Mouse (Mus musculus) myocyte (in vitro differentiated cells): ENCODE data around the gene Cluh. TPM values are rescaled to one million over a fixed set of nuclear protein-coding genes. Genes with fewer than 3 reads are reported as not detected.

Experiments
- H3K27me3 ChIP-seq: one replicate; pipeline ENCODE4 v1.6.1; 2011; ENCODE audit not compliant: control insufficient read depth, insufficient read depth, insufficient read length
- H3K36me3 ChIP-seq: one replicate; pipeline ENCODE4 v1.6.1; 2011; ENCODE audit not compliant: control insufficient read depth, insufficient read depth
- H3K4me2 ChIP-seq: one replicate; pipeline ENCODE4 v1.6.1; 2011; ENCODE audit warnings: low read depth, control low read depth
- H3K4me3 ChIP-seq: one replicate; pipeline ENCODE4 v1.5.1; 2011; ENCODE audit warnings: mild to moderate bottlenecking, control low read depth, moderate library complexity
- H3K79me2 ChIP-seq: one replicate; pipeline ENCODE4 v1.6.1; 2011; ENCODE audit not compliant: control insufficient read depth, insufficient read depth
- H3ac ChIP-seq: one replicate; pipeline ENCODE4 v1.6.1; 2011; ENCODE audit not compliant: control insufficient read depth, insufficient read length
- CEBPB ChIP-seq: IDR thresholded peaks from 2 replicates; pipeline ENCODE4 v1.6.1; 2011; ENCODE audit warnings: mild to moderate bottlenecking, moderate library complexity; ENCODE audit not compliant: poor library complexity, insufficient read depth, severe bottlenecking
- E2F4 ChIP-seq: IDR thresholded peaks from one replicate; pipeline ENCODE4 v1.6.1; 2011; ENCODE audit warnings: mild to moderate bottlenecking, control low read depth, moderate library complexity; ENCODE audit not compliant: insufficient read depth
- MAX ChIP-seq: IDR thresholded peaks from one replicate; pipeline ENCODE4 v1.6.1; 2011; ENCODE audit warnings: low read depth, mild to moderate bottlenecking, control low read depth
- MYOD1 ChIP-seq, 3 experiments: IDR thresholded peaks; one replicate each; pipeline ENCODE4 v1.6.1; 2011; ENCODE audit warnings: control low read depth in 2 of 3, low read depth in 2 of 3, mild to moderate bottlenecking in 2 of 3, moderate library complexity in 1 of 3; ENCODE audit not compliant: insufficient read length in 2 of 3, control insufficient read depth in 1 of 3
- MYOG ChIP-seq, 3 experiments: IDR thresholded peaks; one replicate each; pipeline ENCODE4 v1.6.1; 2011; ENCODE audit warnings: control low read depth in 2 of 3, low read depth in 2 of 3, mild to moderate bottlenecking in 2 of 3; ENCODE audit not compliant: insufficient read length in 2 of 3, control insufficient read depth in 1 of 3, insufficient read depth in 1 of 3
- POLR2A ChIP-seq: IDR thresholded peaks from one replicate; pipeline ENCODE4 v1.6.1; 2011; ENCODE audit warnings: low read depth, mild to moderate bottlenecking, control low read depth, moderate library complexity; ENCODE audit not compliant: insufficient read length
- POLR2AphosphoS2 ChIP-seq: IDR thresholded peaks from one replicate; pipeline ENCODE4 v1.6.1; 2011; ENCODE audit warnings: low read depth, control low read depth; ENCODE audit not compliant: insufficient read length
- REST ChIP-seq: IDR thresholded peaks from one replicate; pipeline ENCODE4 v1.6.1; 2011; ENCODE audit warnings: mild to moderate bottlenecking, control low read depth, moderate library complexity; ENCODE audit not compliant: insufficient read depth, insufficient read length
- SRF ChIP-seq: IDR thresholded peaks from one replicate; pipeline ENCODE4 v1.6.1; 2011; ENCODE audit warnings: low read depth; ENCODE audit not compliant: control insufficient read depth, insufficient read length
- TCF12 ChIP-seq: IDR thresholded peaks from one replicate; pipeline ENCODE4 v1.6.1; 2011; ENCODE audit warnings: mild to moderate bottlenecking, control low read depth; ENCODE audit not compliant: poor library complexity, insufficient read depth, severe bottlenecking
- TCF3 ChIP-seq: IDR thresholded peaks from one replicate; pipeline ENCODE4 v1.6.1; 2011; ENCODE audit warnings: low read depth, control low read depth; ENCODE audit not compliant: insufficient read length
- USF1 ChIP-seq: IDR thresholded peaks from one replicate; pipeline ENCODE4 v1.6.1; 2011; ENCODE audit warnings: low read depth, mild to moderate bottlenecking, control low read depth, moderate library complexity
- polyA plus RNA-seq: library from polyadenylated mRNA; unstranded; fragments of >200 nt; fragmentation: generic; extraction: Trizol; gene quantifications from one replicate; pipeline ENCODE4 v1.2.1, GENCODE M21; 2012; ENCODE audit warnings: missing spikeins

Cluh gene
- polyA plus RNA-seq = 62.3 TPM

GRCm38 (mm10) chr11:74649095-74649646 is at the start of gene Cluh:
TSS of gene Cluh (plus strand) at chr11:74649495.
- peak within 1 kb of the TSS; percentile 62 for H3ac ChIP-seq
- peak within 1 kb of the TSS; percentile 97 for H3K4me2 ChIP-seq
- peak within 1 kb of the TSS; percentile 72 for H3K4me3 ChIP-seq
- H3K79me2 ChIP-seq = peaks cover 46% of the 10 kb centered on the region
- H3K27me3 ChIP-seq = no peaks in the 10 kb centered on the region
- H3K36me3 ChIP-seq = no peaks in the 10 kb centered on the region
- peak; percentile 34 for TF ChIP-seq SRF
- TF ChIP-seq TCF12 = no peak
- peak in 1 of 3 experiments; percentile 40 for TF ChIP-seq MYOG (IDR thresholded peaks at IDR 0.05; ENCODE audit: control insufficient read depth in 1 of 3, insufficient read depth in 1 of 3, insufficient read length in 2 of 3, low read depth in 2 of 3)
- peak; percentile 85 for TF ChIP-seq POLR2AphosphoS2
- no peak for TF ChIP-seq TCF3
- peak; percentile 63 for TF ChIP-seq USF1
- peak; percentile 95 for TF ChIP-seq POLR2A
- peak in 1 of 3 experiments; percentile 32 for TF ChIP-seq MYOD1 (IDR thresholded peaks at IDR 0.05; ENCODE audit: control insufficient read depth in 1 of 3, insufficient read length in 2 of 3, low read depth in 2 of 3)

DNA sequence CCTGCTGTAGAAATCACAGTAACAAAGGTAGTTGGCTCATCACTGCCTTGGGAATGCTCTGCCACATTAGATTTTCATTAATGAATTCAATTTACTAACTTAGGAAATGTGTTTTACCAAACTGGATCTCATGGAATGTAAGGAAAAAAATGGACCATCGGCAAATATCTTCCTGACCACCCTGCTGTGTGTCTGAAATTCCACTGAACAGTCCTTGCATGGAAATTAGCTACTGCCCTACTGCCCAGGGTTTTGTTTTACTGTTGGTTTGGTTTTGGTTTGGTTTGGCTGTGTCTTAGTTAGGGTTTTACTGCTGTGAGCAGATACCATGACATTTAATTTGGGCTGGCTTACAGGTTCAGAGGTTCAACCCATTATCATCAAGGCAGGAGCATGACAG is 47.0 kb upstream of the Cluh start:
- Histone ChIP-seq H3K79me2 (no peaks in the 10 kb centered on the region), H3ac (no peak overlapping the region), H3K27me3 (peaks cover 4% of the 10 kb centered on the region), H3K4me2 (no peak overlapping the region), H3K36me3 (no peaks in the 10 kb centered on the region), H3K4me3 (no peak overlapping the region)
- TF ChIP-seq MYOG (IDR thresholded peaks at IDR 0.05; ENCODE audit: control insufficient read depth in 1 of 3, insufficient read depth in 1 of 3, insufficient read length in 2 of 3, low read depth in 2 of 3) = no peak
- TF ChIP-seq REST = no peak
- no peak for TF ChIP-seq SRF
- no peak for TF ChIP-seq CEBPB
- TF ChIP-seq TCF12 = no peak
- TF ChIP-seq MYOD1 (IDR thresholded peaks at IDR 0.05; ENCODE audit: control insufficient read depth in 1 of 3, insufficient read length in 2 of 3, low read depth in 2 of 3) = no peak
- TF ChIP-seq POLR2AphosphoS2 = no peak
- no peak for TF ChIP-seq POLR2A
- no peak for TF ChIP-seq MAX
- no peak for TF ChIP-seq USF1
- TF ChIP-seq E2F4 = no peak
- no peak for TF ChIP-seq TCF3

- TF ChIP-seq CEBPB = no peak
- TF ChIP-seq REST = no peak
- no peak for TF ChIP-seq MYOD1 (IDR thresholded peaks at IDR 0.05; ENCODE audit: control insufficient read depth in 1 of 3, insufficient read length in 2 of 3, low read depth in 2 of 3)
- no peak for TF ChIP-seq USF1
- TF ChIP-seq TCF3 = no peak
- no peak for TF ChIP-seq POLR2A
- no peak for TF ChIP-seq MYOG (IDR thresholded peaks at IDR 0.05; ENCODE audit: control insufficient read depth in 1 of 3, insufficient read depth in 1 of 3, insufficient read length in 2 of 3, low read depth in 2 of 3)
- TF ChIP-seq E2F4 = no peak
- no peak for TF ChIP-seq POLR2AphosphoS2
- TF ChIP-seq SRF = no peak
- no peak for TF ChIP-seq TCF12
- no peak for TF ChIP-seq MAX
- H3K36me3 ChIP-seq = no peaks in the 10 kb centered on the region
- no peak overlapping the region for H3K4me2 ChIP-seq
- no peaks in the 10 kb centered on the region for H3K79me2 ChIP-seq
- no peak overlapping the region for H3ac ChIP-seq
- no peak overlapping the region for H3K4me3 ChIP-seq
- peaks cover 12% of the 10 kb centered on the region for H3K27me3 ChIP-seq
Measured at GRCm38 (mm10) chr11:74610068-74610467, 39.2 kb upstream of the Cluh start.

DNA sequence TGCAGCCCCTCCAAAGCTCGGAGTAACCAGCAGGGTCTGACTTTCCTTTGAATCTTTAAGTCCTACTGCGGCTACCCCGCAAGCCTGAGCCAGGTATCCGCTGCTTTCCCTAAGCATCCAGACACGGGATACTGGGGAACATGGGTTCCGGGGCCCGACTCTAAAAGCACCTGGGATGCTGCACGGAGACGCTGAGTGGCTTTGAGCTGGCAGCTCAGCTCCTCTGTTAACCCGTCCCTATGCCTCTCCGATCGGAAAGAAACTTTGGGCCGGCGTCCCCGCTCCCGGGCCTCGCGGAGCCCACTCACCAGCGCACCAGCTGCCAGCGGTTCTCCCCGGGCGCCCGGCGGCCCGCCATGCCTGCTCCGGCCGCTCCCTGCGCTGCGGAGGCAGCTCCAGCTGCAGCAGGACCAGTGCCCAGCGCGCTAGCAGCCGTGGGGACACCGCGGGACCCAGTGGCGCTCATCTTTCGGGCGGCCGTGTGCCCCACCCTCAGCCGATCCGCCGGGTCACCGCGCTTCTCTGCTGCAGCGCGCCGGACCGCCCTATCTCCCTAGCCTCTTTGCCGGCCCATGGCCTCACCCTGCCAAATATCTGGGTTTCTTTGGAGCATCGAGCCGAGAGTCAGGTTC is 38.6 kb upstream of the Cluh start, which contains the start of gene Rap1gap2:
Gene Rap1gap2 (minus strand): TSS at position 371 of the 632 bp plus-strand sequence.
- Histone ChIP-seq H3K36me3 (no peaks in the 10 kb centered on the region), H3K27me3 (peaks cover 12% of the 10 kb centered on the region), H3ac (no peak within 1 kb of the TSS), H3K79me2 (no peaks in the 10 kb centered on the region), H3K4me2 (no peak within 1 kb of the TSS), H3K4me3 (no peak within 1 kb of the TSS)
- TF ChIP-seq CEBPB (no peak), POLR2A (no peak), MYOG (IDR thresholded peaks at IDR 0.05; ENCODE audit: control insufficient read depth in 1 of 3, insufficient read depth in 1 of 3, insufficient read length in 2 of 3, low read depth in 2 of 3) (no peak), USF1 (no peak), REST (no peak), TCF12 (no peak), SRF (no peak), TCF3 (no peak), POLR2AphosphoS2 (no peak), E2F4 (no peak), MAX (no peak), MYOD1 (IDR thresholded peaks at IDR 0.05; ENCODE audit: control insufficient read depth in 1 of 3, insufficient read length in 2 of 3, low read depth in 2 of 3) (no peak)

- H3K27me3 ChIP-seq = peaks cover 12% of the 10 kb centered on the region
- H3K79me2 ChIP-seq = no peaks in the 10 kb centered on the region
- H3K4me2 ChIP-seq = no peak overlapping the region
- no peak overlapping the region for H3ac ChIP-seq
- no peaks in the 10 kb centered on the region for H3K36me3 ChIP-seq
- no peak for TF ChIP-seq SRF
- TF ChIP-seq MAX = no peak
- no peak for TF ChIP-seq USF1
- no peak for TF ChIP-seq E2F4
- no peak for TF ChIP-seq REST
- TF ChIP-seq CEBPB = no peak
- H3K4me3 ChIP-seq = no peak overlapping the region
Measured at GRCm38 (mm10) chr11:74611437-74611836, 37.9 kb upstream of the Cluh start.
